Mouse (Mus musculus) activated CD4-positive, CD25-positive, alpha-beta regulatory T cell, adult 9 weeks (primary cell): ENCODE measurements around the gene Fbxw4. TPM values are rescaled to one million over a fixed set of nuclear protein-coding genes. Genes with fewer than 3 reads are reported as not detected.

Experiments used
- polyA plus RNA-seq: library from polyadenylated mRNA; unstranded; fragments of 100-300 nt; shearing (Covaris generic); gene quantifications from one replicate; pipeline ENCODE4 v1.2.1, GENCODE M21; 2017

Gene Fbxw4
- polyA plus RNA-seq, result 8.5 TPM

GRCm38 (mm10) chr19:45659738-45660502 lies at the start of gene Fbxw4:
TSS of gene Fbxw4 (minus strand) at chr19:45660312.

GRCm38 (mm10) chr19:45560153-45560890 lies 99.8 kb downstream of the Fbxw4 start, which contains the start of the genes Poll and Gm17018:
TSS of gene Poll (minus strand) at chr19:45560531.
TSS of gene Gm17018 (plus strand) at chr19:45560615.

Other genes with a start within 250 kb of the Fbxw4 start
- 15.5 TPM for gene Poll, start 99.8 kb downstream of the Fbxw4 start, polyA plus RNA-seq
- gene Gm17018, start 99.7 kb downstream of the Fbxw4 start, polyA plus RNA-seq, result 57.8 TPM
- gene Fgf8, start 82.6 kb upstream of the Fbxw4 start, polyA plus RNA-seq, result not detected
- 38.1 TPM for gene Npm3, start 89.3 kb upstream of the Fbxw4 start, polyA plus RNA-seq
- gene Mgea5, start 123.5 kb upstream of the Fbxw4 start, polyA plus RNA-seq, result 128 TPM
- gene Kcnip2, start 155.7 kb upstream of the Fbxw4 start, polyA plus RNA-seq, result 14.0 TPM